Mouse (Mus musculus): ENCODE measurements around the gene Map3k1.

- TF ChIP-seq EP300 (IDR thresholded peaks at IDR 0.05; ENCODE audit: low read depth) (no peak), CTCF (IDR thresholded peaks at IDR 0.05; ENCODE audit: low read depth) (no peak)
Observed at GRCm38 (mm10) chr13:111845471-111845870, 36.7 kb upstream of the Map3k1 start.

Measured in liver, embryonic 14.5 days (tissue).